Mouse (Mus musculus): ENCODE measurements at regions not wholly inside any gene's neighbourhood (a gene's known extent, or its start where the extent isn't known, plus 50 kb on each side); places are given as distances from the start of the nearest gene placed in this dataset.

DNA sequence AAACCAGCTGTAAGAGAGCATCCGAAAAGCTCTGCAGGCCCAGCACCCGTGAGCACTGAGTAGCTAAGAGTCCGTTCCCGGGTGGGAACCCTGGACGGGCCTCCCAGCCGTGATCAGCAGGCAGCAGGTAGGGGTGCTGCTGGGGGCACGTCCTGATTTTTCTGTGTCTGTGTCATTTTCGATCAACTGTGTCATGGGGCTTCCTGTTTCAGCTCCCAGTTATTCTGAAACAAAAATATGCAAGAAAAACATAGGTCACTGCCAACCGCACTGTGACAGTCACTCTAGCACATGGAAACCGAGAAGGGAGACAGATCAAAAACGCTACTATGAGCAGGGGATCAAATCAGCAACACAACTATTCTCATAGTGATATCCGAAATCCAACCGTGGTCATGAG, 218.8 kb upstream of the Spdye4c start:
- DNase-seq (ENCODE audit: low spot score) = no peak
- peaks cover 19% of the 10 kb centered on the region for H3K4me1 ChIP-seq
- H3K27ac ChIP-seq (replicated peaks) = no peak overlapping the region
- 85% methylated on average over 13 of the region's 13 CpGs for WGBS
- H3K36me3 ChIP-seq (replicated peaks) = no peaks in the 10 kb centered on the region
- no peaks in the 10 kb centered on the region for H3K9me3 ChIP-seq
- 0 out of 2 replicates have a peak, but pooled peaks cover 3% of the 10 kb centered on the region for H3K27me3 ChIP-seq (replicated peaks; ENCODE audit: low read depth, poor library complexity, severe bottlenecking)
- H3K4me3 ChIP-seq = no peak overlapping the region

DNA sequence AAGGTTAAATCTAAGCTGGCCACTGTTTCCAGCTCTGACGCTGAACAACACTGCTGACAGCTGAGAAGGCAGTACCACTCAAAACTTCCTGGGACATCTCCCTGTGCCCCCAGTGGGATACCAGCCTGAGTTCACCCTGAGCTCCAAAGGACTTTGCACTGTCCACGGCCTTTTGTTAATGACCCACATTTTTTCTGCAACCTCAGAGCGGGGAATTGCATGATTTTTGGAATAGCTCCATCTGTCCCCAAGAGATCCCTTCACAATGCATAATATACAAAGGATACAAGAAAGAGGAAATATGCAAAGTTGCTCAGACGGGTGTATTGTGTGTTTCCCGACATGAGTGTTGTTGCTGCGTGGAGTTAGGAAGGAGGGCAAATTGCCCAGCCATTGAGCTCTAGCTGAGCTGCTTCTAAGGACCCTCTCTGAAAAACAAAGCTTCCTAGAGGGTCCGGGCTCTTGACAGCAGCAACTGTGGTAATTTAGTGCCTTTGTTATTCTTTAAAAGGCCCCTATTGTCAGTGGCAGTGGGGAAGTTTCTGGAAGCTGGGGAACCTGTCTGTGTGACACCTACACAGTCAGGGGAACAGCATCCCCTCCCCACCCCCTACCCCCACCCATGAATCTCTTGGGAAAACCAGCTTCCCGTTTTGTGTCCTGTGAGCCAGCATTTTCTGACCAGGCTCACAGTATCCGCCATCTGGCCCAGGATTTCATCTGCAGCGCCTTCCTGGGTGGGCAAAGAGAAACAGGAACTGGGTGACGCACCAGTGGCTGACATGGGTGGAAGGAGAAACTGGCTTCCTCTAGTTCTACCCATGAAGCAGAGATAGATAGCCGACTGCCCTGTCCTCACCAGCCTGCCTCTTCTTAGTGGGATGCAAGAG, 217.4 kb upstream of the Spdye4c start:
- 51% methylated on average over 12 of the region's 12 CpGs for WGBS
- no peak for DNase-seq (ENCODE audit: low spot score)
- H3K27ac ChIP-seq (replicated peaks) = peak overlapping the region; percentile 8; the same call in 1 of the 2 replicates

DNA sequence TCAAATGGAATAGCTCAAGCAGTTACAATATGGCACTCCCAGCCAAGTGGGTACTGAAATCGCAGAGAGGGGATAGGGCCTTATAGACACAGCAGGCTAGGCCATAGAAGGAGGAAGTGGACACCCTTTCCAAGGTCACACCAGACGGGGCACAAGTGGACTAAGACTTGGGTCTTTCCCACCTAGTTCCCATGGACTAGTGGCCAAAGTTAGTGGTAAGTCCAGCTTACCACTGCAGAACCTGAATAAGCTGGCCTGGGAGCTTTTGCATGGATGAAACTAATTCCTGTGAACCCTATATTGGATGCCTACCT, 216.8 kb upstream of the Spdye4c start:
- Histone ChIP-seq H3K9me3 (no peaks in the 10 kb centered on the region), H3K27ac (replicated peaks) (0 out of 2 replicates have a peak overlapping the region, but pooled peaks have one; percentile 8), H3K4me1 (peaks cover 24% of the 10 kb centered on the region), H3K4me3 (no peak overlapping the region), H3K36me3 (replicated peaks) (no peaks in the 10 kb centered on the region), H3K27me3 (replicated peaks; ENCODE audit: low read depth, poor library complexity, severe bottlenecking) (0 out of 2 replicates have a peak, but pooled peaks cover 5% of the 10 kb centered on the region)
- 90% methylated on average over 2 of the region's 2 CpGs for WGBS
- DNase-seq (ENCODE audit: low spot score) = no peak

More for the DNA sequence above, 217.4 kb upstream of the Spdye4c start:
- no peak overlapping the region for H3K4me3 ChIP-seq
- 0 out of 2 replicates have a peak, but pooled peaks cover 5% of the 10 kb centered on the region for H3K27me3 ChIP-seq (replicated peaks; ENCODE audit: low read depth, poor library complexity, severe bottlenecking)
- H3K9me3 ChIP-seq = no peaks in the 10 kb centered on the region
- H3K36me3 ChIP-seq (replicated peaks) = no peaks in the 10 kb centered on the region
- peaks cover 24% of the 10 kb centered on the region for H3K4me1 ChIP-seq

DNA sequence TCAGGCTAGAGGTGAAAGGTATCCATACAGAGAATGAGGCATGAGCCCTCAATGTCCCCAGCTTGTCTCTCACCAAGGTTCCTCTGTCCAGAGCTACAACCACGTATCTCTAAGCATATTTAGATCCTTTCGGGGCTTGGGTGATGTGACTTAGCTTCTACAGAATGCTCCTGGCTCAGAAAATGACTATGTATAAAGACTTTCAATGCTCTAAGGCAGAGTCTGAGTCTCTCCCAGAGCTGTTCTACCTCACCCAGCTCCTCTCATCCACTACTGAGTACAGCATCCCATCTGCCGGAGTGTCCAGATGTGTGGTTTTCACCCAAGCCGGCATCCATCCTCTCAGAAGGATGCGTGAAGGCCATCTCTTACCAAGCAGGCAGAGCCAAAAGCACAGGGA, 216.1 kb upstream of the Spdye4c start:
- Histone ChIP-seq H3K27me3 (replicated peaks; ENCODE audit: low read depth, poor library complexity, severe bottlenecking) (0 out of 2 replicates have a peak, but pooled peaks cover 5% of the 10 kb centered on the region), H3K4me1 (peaks cover 24% of the 10 kb centered on the region), H3K4me3 (no peak overlapping the region), H3K27ac (replicated peaks) (no peak overlapping the region), H3K36me3 (replicated peaks) (no peaks in the 10 kb centered on the region), H3K9me3 (no peaks in the 10 kb centered on the region)
- DNase-seq (ENCODE audit: low spot score) = no peak
- 95% methylated on average over 5 of the region's 5 CpGs for WGBS

DNA sequence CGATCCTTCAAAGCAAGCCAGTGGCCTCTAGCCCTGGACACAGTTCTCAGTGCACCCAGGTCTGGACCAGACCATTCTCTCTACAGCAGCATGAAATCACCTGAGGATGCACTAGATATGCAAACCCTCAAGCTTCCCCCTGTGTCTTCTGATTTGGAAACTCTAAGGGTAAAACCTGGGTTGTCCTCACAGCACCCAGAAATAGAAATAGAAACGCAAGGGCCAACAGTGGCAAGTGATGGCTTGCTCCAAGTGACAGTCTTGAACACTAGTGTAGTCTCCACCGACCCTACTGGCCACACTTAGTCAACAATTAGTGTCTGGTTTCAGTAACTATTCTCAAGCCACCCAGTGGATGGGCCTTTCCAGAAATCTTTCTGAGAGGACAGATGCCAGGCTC, 215.2 kb upstream of the Spdye4c start:
- 85% methylated on average over 3 of the region's 3 CpGs for WGBS

DNA sequence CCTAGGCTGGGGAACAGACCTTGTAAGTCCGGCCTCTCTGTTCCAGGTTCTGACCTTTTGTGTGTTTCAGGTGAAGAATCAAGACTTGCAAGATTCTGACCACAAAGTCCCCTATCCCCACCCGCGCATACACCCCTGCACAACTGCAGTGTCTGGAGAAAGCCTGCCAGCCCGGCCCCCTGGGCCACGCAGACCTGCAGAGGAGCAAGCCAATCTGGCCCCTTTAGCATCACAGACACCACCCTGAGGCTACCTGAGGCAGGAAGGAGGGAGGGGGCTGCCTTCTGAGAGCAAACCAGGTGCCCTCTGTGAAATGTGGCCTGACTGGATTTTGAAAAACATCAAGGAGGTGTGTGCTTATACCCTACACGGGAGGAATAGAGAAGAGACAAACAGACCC, 213.8 kb upstream of the Spdye4c start:
- 67% methylated on average over 6 of the region's 6 CpGs for WGBS
- H3K27ac ChIP-seq (replicated peaks) = no peak overlapping the region
- 0 out of 2 replicates have a peak, but pooled peaks cover 5% of the 10 kb centered on the region for H3K27me3 ChIP-seq (replicated peaks; ENCODE audit: low read depth, poor library complexity, severe bottlenecking)
- H3K4me3 ChIP-seq = no peak overlapping the region
- no peaks in the 10 kb centered on the region for H3K9me3 ChIP-seq
- DNase-seq (ENCODE audit: low spot score) = peak; percentile 32
- no peaks in the 10 kb centered on the region for H3K36me3 ChIP-seq (replicated peaks)
- H3K4me1 ChIP-seq = peaks cover 28% of the 10 kb centered on the region

More for the DNA sequence above, 215.2 kb upstream of the Spdye4c start:
- no peak for DNase-seq (ENCODE audit: low spot score)
- Histone ChIP-seq H3K27me3 (replicated peaks; ENCODE audit: low read depth, poor library complexity, severe bottlenecking) (0 out of 2 replicates have a peak, but pooled peaks cover 5% of the 10 kb centered on the region), H3K4me3 (no peak overlapping the region), H3K27ac (replicated peaks) (no peak overlapping the region), H3K36me3 (replicated peaks) (no peaks in the 10 kb centered on the region), H3K4me1 (peaks cover 28% of the 10 kb centered on the region), H3K9me3 (no peaks in the 10 kb centered on the region)

DNA sequence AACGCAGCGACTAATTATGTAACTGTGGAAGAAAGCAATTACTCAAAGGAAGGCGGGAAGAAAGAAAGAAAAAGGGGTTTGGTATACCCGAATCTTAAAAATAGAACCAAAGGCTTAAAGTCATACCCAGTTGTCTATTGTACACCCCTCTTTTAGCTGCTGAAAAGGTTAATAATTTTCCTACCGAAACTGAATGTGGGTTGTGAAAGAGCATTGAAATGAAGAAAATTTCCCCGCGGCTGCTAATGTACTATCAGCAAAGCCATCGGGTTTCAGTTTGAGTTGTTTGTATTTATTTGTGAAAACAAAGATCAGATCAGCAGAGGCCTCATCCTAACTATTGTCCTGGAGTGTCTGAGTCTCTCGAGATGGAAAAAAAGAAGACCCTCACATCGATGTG, 213.3 kb upstream of the Spdye4c start:
- Histone ChIP-seq H3K4me1 (peaks cover 28% of the 10 kb centered on the region), H3K27me3 (replicated peaks; ENCODE audit: low read depth, poor library complexity, severe bottlenecking) (0 out of 2 replicates have a peak, but pooled peaks cover 5% of the 10 kb centered on the region), H3K9me3 (no peaks in the 10 kb centered on the region), H3K27ac (replicated peaks) (no peak overlapping the region), H3K4me3 (no peak overlapping the region), H3K36me3 (replicated peaks) (no peaks in the 10 kb centered on the region)
- 71% methylated on average over 10 of the region's 10 CpGs for WGBS
- DNase-seq (ENCODE audit: low spot score) = no peak

DNA sequence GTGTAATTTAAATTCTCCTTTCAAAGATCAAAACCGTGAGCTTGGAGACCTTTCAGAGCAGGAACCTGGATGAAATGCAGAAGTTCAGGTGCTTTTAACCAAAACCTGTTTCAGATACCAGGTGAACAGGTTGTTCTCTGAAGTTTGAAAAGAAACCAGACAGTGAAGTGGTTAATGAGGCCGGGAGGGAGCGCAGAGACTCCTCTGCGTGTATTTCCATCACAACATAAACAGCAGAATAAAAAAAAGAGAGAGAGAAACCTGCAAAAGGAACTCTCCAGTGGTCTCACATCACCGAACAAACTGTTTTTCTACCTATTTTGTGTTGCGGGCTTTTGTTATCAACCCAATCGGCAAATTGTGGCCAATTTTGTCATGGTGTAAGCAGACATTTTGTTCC, 212.6 kb upstream of the Spdye4c start:
- no peak overlapping the region for H3K4me3 ChIP-seq
- H3K27ac ChIP-seq (replicated peaks) = no peak overlapping the region
- DNase-seq (ENCODE audit: low spot score) = no peak
- H3K36me3 ChIP-seq (replicated peaks) = no peaks in the 10 kb centered on the region
- WGBS = 76% methylated on average over 7 of the region's 7 CpGs
- peaks cover 22% of the 10 kb centered on the region for H3K4me1 ChIP-seq
- H3K9me3 ChIP-seq = no peaks in the 10 kb centered on the region
- H3K27me3 ChIP-seq (replicated peaks; ENCODE audit: low read depth, poor library complexity, severe bottlenecking) = 0 out of 2 replicates have a peak, but pooled peaks cover 5% of the 10 kb centered on the region

DNA sequence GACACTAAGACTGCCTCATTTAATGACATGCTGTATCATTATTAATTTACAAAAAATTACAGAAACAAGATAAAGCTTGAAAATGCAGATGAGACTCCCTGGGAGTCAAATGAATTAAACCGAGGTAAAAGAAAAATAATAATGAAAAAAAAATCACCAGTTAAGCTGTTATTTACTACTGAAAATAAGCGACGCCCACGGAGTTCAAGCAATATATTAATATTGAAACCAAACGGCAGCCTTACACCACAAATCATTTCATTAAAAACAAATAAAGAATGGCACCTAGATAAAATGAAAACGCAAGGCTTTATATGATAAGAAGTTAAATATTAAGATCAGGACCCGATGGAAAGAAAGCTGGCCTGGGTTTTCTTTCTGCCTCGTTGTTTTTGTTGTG, 211.9 kb upstream of the Spdye4c start:
- no peak overlapping the region for H3K27ac ChIP-seq (replicated peaks)
- no peak overlapping the region for H3K4me3 ChIP-seq
- H3K36me3 ChIP-seq (replicated peaks) = no peaks in the 10 kb centered on the region
- WGBS = 88% methylated on average over 8 of the region's 8 CpGs
- no peaks in the 10 kb centered on the region for H3K9me3 ChIP-seq
- DNase-seq (ENCODE audit: low spot score) = no peak
- H3K4me1 ChIP-seq = peaks cover 20% of the 10 kb centered on the region
- 0 out of 2 replicates have a peak, but pooled peaks cover 5% of the 10 kb centered on the region for H3K27me3 ChIP-seq (replicated peaks; ENCODE audit: low read depth, poor library complexity, severe bottlenecking)

DNA sequence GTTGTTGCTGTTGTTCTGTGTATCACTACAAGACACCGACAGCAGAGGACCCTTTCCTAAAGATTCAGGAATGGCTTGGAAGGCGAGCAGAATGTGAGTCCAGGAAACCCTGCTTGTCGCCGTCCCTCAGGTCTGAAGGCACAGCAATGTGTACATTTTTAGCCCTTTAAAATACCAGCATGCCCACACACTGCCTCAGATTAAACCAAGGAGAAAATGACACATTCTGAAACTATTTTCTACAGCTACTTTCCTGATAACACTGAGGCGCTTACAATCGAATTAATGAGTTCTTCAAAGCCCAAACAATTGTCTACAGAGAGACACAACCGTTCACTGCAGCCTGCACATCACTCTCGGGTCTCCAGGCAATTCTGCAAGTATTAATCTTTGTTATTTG, 211.5 kb upstream of the Spdye4c start:
- Histone ChIP-seq H3K9me3 (no peaks in the 10 kb centered on the region), H3K27ac (replicated peaks) (no peak overlapping the region), H3K27me3 (replicated peaks; ENCODE audit: low read depth, poor library complexity, severe bottlenecking) (0 out of 2 replicates have a peak, but pooled peaks cover 5% of the 10 kb centered on the region), H3K36me3 (replicated peaks) (no peaks in the 10 kb centered on the region), H3K4me3 (no peak overlapping the region), H3K4me1 (peaks cover 22% of the 10 kb centered on the region)
- 61% methylated on average over 8 of the region's 8 CpGs for whole genome bisulfite sequencing
- no peak for DNase-seq (ENCODE audit: low spot score)

DNA sequence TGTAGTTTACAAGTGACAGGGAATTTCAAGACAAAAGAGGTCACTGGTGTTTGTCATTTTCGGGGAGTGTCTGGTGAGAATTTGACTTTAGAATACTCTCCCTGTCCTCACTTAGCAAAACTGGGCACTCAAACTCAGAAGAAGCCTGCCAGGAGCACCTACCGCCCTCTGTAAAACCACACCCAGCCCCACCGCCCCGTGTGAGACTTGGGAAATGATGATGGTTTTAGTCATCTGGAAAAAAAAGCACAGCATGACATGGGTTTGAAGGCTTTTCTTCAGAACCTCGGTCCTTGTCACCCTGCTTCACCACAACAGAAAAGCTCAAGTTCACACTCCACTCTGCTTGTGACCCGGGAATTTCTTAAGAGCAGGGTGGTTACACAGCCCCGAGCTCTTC, 210.4 kb upstream of the Spdye4c start:
- 0 out of 2 replicates have a peak, but pooled peaks cover 5% of the 10 kb centered on the region for H3K27me3 ChIP-seq (replicated peaks; ENCODE audit: low read depth, poor library complexity, severe bottlenecking)
- H3K27ac ChIP-seq (replicated peaks) = no peak overlapping the region
- H3K4me3 ChIP-seq = no peak overlapping the region
- H3K4me1 ChIP-seq = peaks cover 27% of the 10 kb centered on the region
- no peaks in the 10 kb centered on the region for H3K36me3 ChIP-seq (replicated peaks)
- no peaks in the 10 kb centered on the region for H3K9me3 ChIP-seq
- DNase-seq (ENCODE audit: low spot score) = no peak
- WGBS = 53% methylated on average over 7 of the region's 7 CpGs

DNA sequence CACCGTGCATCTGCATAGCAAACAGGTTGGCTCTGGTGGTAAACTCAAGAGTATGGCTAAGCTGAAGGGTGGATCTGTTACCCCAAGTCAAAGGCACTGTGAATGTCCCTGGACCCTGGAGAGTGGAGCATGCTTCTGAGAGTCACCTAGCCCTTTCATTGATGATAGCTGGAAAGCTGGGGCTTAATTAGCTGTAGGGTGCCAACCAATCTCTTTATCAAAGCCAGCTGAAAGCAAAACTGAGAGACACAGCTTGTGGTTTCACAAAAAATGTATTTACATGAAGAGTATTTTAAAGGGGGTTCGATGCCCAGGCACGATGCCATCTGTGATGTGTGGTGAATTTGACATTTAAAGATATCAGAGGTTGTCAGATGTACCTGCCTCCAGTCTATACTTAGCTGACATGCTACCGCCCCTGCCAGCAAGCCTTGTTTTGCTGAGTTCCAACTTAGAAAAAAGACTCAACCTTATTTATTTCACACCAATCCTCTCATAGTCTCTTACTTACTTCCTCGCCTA, 209.3 kb upstream of the Spdye4c start:
- WGBS = 79% methylated on average over 5 of the region's 5 CpGs
- no peaks in the 10 kb centered on the region for H3K9me3 ChIP-seq

DNA sequence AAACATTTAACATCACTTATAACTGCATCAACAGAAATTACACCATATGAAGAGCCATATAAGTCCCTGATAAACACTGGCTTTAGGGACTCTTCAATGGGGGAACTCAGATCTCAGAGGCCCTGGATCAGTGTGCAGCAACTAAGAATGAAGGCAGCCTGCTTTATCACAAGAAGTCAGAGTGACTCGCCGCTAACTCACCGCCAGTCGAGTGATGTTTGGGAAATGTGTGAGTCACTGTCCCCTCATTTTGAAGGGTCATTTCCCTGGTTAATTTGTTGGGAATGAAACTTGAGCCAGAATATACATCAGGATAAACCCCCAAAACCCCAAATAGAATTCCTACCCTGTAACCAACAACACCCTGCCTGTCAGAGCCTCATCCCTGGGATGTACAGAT, 208.5 kb upstream of the Spdye4c start:
- no peak overlapping the region for H3K27ac ChIP-seq (replicated peaks)
- no peaks in the 10 kb centered on the region; the same call in 1 of the 2 replicates for H3K27me3 ChIP-seq (replicated peaks; ENCODE audit: low read depth, poor library complexity, severe bottlenecking)
- DNase-seq (ENCODE audit: low spot score) = no peak
- H3K9me3 ChIP-seq = no peaks in the 10 kb centered on the region
- H3K4me1 ChIP-seq = peaks cover 29% of the 10 kb centered on the region
- H3K36me3 ChIP-seq (replicated peaks) = no peaks in the 10 kb centered on the region
- 80% methylated on average over 4 of the region's 4 CpGs for WGBS
- no peak overlapping the region for H3K4me3 ChIP-seq

More for the DNA sequence above, 209.3 kb upstream of the Spdye4c start:
- DNase-seq (ENCODE audit: low spot score) = no peak
- Histone ChIP-seq H3K4me1 (peaks cover 29% of the 10 kb centered on the region), H3K36me3 (replicated peaks) (no peaks in the 10 kb centered on the region), H3K4me3 (no peak overlapping the region), H3K27me3 (replicated peaks; ENCODE audit: low read depth, poor library complexity, severe bottlenecking) (0 out of 2 replicates have a peak, but pooled peaks cover 5% of the 10 kb centered on the region), H3K27ac (replicated peaks) (no peak overlapping the region)
